Mouse (Mus musculus) CD8-positive naive resting alpha-beta T cell, adult 2 months (primary cell): Measurements from ENCODE around the gene Rims4.

Source experiments
- DNase-seq, 2 experiments: peaks; one replicate each; pipeline ENCODE4 v3.0.0; 2022; ENCODE audit warnings: low read depth in 2 of 2, low spot score in 2 of 2

Rims4 gene

GRCm38 (mm10) chr2:163918317-163919258 is at the start of gene Rims4:
Gene Rims4, minus strand, starts transcription at chr2:163918683.
- no peak for DNase-seq

GRCm38 (mm10) chr2:163965706-163966105 is 47.2 kb upstream of the Rims4 start:
- DNase-seq: no peak

- DNase-seq: no peak
Measured at GRCm38 (mm10) chr2:163964606-163965560, 46.4 kb upstream of the Rims4 start.

- DNase-seq: no peak
Measured at GRCm38 (mm10) chr2:163953622-163954310, 35.3 kb upstream of the Rims4 start.

- DNase-seq: peak in 1 of 2 experiments; percentile 3
Measured at GRCm38 (mm10) chr2:163951770-163952169, 33.3 kb upstream of the Rims4 start.

GRCm38 (mm10) chr2:163947976-163948375 is 29.5 kb upstream of the Rims4 start:
- DNase-seq: no peak

- no peak for DNase-seq
Measured at GRCm38 (mm10) chr2:163946221-163946620, 27.7 kb upstream of the Rims4 start.

- no peak for DNase-seq
Measured at GRCm38 (mm10) chr2:163944511-163944910, 26.0 kb upstream of the Rims4 start.

- no peak for DNase-seq
Measured at GRCm38 (mm10) chr2:163943056-163943455, 24.6 kb upstream of the Rims4 start.

- no peak for DNase-seq
Measured at GRCm38 (mm10) chr2:163939522-163939921, 21.0 kb upstream of the Rims4 start.

- DNase-seq: no peak
Measured at GRCm38 (mm10) chr2:163932151-163932550, 13.7 kb upstream of the Rims4 start.

- DNase-seq: no peak
Measured at GRCm38 (mm10) chr2:163928464-163929200, 10.1 kb upstream of the Rims4 start.

- no peak for DNase-seq
Measured at GRCm38 (mm10) chr2:163925044-163925443, 6.6 kb upstream of the Rims4 start.

- no peak for DNase-seq
Measured at GRCm38 (mm10) chr2:163924531-163924930, 6.0 kb upstream of the Rims4 start.

GRCm38 (mm10) chr2:163923113-163923512 is 4.6 kb upstream of the Rims4 start:
- DNase-seq: no peak

GRCm38 (mm10) chr2:163919581-163919980 is 1.1 kb upstream of the Rims4 start:
- no peak for DNase-seq

GRCm38 (mm10) chr2:163916703-163917102 is 1.8 kb downstream of the Rims4 start:
- DNase-seq: no peak

GRCm38 (mm10) chr2:163915294-163915791 is 3.1 kb downstream of the Rims4 start:
- DNase-seq: no peak

- no peak for DNase-seq
Measured at GRCm38 (mm10) chr2:163914107-163914506, 4.4 kb downstream of the Rims4 start.

- DNase-seq: no peak
Measured at GRCm38 (mm10) chr2:163913704-163914103, 4.8 kb downstream of the Rims4 start.
